Mouse (Mus musculus) embryonic facial prominence, embryonic 15.5 days (tissue): ENCODE results near the gene Sipa1l1. TPM values are rescaled to one million over a fixed set of nuclear protein-coding genes. Genes with fewer than 3 reads are reported as not detected.
A peak's percentile ranks its signal among the peaks of the same experiment; 100 is the strongest.

Experiments used
- ATAC-seq: fragments of 200-750 bp; cut with Nextera tagmentation; 2 replicates; pipeline ENCODE4 v1.8.0; 2017; ENCODE audit warnings: low read depth, moderate TSS enrichment; ENCODE audit not compliant: insufficient number of reproducible peaks, low FRiP score, low TSS enrichment
- H3K27ac ChIP-seq: fragments of 300-500 bp; sonication (generic); replicated peaks from 2 replicates; pipeline ENCODE4 v1.5.1; 2015; ENCODE audit warnings: mild to moderate bottlenecking, inconsistent platforms
- H3K27me3 ChIP-seq: fragments of 300-500 bp; sonication (generic); 2 replicates; pipeline ENCODE4 v1.6.1; 2015; ENCODE audit warnings: inconsistent platforms
- H3K36me3 ChIP-seq: fragments of 300-500 bp; sonication (generic); 2 replicates; pipeline ENCODE4 v1.6.1; 2015; ENCODE audit warnings: mild to moderate bottlenecking, inconsistent platforms
- H3K4me1 ChIP-seq: fragments of 300-500 bp; sonication (generic); 2 replicates; pipeline ENCODE4 v1.6.1; 2015; ENCODE audit warnings: inconsistent platforms
- H3K4me2 ChIP-seq: fragments of 300-500 bp; sonication (generic); replicated peaks from 2 replicates; pipeline ENCODE4 v1.6.1; 2015; ENCODE audit warnings: mild to moderate bottlenecking, inconsistent platforms
- H3K4me3 ChIP-seq: fragments of 300-500 bp; sonication (generic); replicated peaks from 2 replicates; pipeline ENCODE4 v1.5.1; 2015; ENCODE audit warnings: mild to moderate bottlenecking, inconsistent platforms
- H3K9ac ChIP-seq: fragments of 300-500 bp; sonication (generic); 2 replicates; pipeline ENCODE4 v1.6.1; 2015; ENCODE audit warnings: inconsistent platforms
- H3K9me3 ChIP-seq: fragments of 300-500 bp; sonication (generic); replicated peaks from 2 replicates; pipeline ENCODE4 v1.6.1; 2016; ENCODE audit warnings: inconsistent platforms
- WGBS: fragments of 180-500 bp; shearing (Covaris S2); methylation state at CpG from one replicate; pipeline ENCODE4 v1.1.7; 2015; 5-methylcytosine and 5-hydroxymethylcytosine counted together
- polyA plus RNA-seq: library from polyadenylated mRNA; unstranded; fragments of >200 nt; fragmentation: Nextera tagmentation; extraction: Ambion mirVana; gene quantifications from 2 replicates; pipeline ENCODE4 v1.2.1, GENCODE M21; 2015

Sipa1l1 gene
- polyA plus RNA-seq, 1 experiment from 2014 or later, result 29.8 TPM

GRCm38 (mm10) chr12:82154527-82154926, 14.6 kb upstream of the Sipa1l1 start:
- no peaks in the 10 kb centered on the region for H3K27me3 ChIP-seq
- H3K27ac ChIP-seq, result no peak overlapping the region
- no peaks in the 10 kb centered on the region for H3K36me3 ChIP-seq
- WGBS, result 75% methylated on average over 4 of the region's 4 CpGs
- no peak overlapping the region for H3K4me2 ChIP-seq
- no peak overlapping the region for H3K4me3 ChIP-seq
- ATAC-seq, result no peak
- H3K4me1 ChIP-seq, result no peaks in the 10 kb centered on the region
- no peak overlapping the region for H3K9ac ChIP-seq
- H3K9me3 ChIP-seq, result no peaks in the 10 kb centered on the region

- H3K4me1 ChIP-seq, result peaks cover 4% of the 10 kb centered on the region; the same call in 1 of the 2 replicates
- no peaks in the 10 kb centered on the region for H3K27me3 ChIP-seq
- H3K36me3 ChIP-seq, result no peaks in the 10 kb centered on the region
- WGBS, result 92% methylated on average over 16 of the region's 16 CpGs
- no peak for ATAC-seq
- no peaks in the 10 kb centered on the region for H3K9me3 ChIP-seq
- H3K27ac ChIP-seq, result no peak overlapping the region
- H3K4me2 ChIP-seq, result no peak overlapping the region
- H3K4me3 ChIP-seq, result no peak overlapping the region
- no peak overlapping the region for H3K9ac ChIP-seq
These were observed 10.6 kb upstream of the Sipa1l1 start for GRCm38 (mm10) chr12:82158516-82158915.

- no peaks in the 10 kb centered on the region for H3K27me3 ChIP-seq
- no peak overlapping the region for H3K27ac ChIP-seq
- H3K4me1 ChIP-seq, result peaks cover 4% of the 10 kb centered on the region; the same call in 1 of the 2 replicates
- H3K9ac ChIP-seq, result no peak overlapping the region
- WGBS, result 95% methylated on average over 3 of the region's 3 CpGs
- no peak overlapping the region for H3K4me3 ChIP-seq
- no peak for ATAC-seq
- H3K9me3 ChIP-seq, result no peaks in the 10 kb centered on the region
- H3K4me2 ChIP-seq, result no peak overlapping the region
- H3K36me3 ChIP-seq, result no peaks in the 10 kb centered on the region
These were observed 9.7 kb upstream of the Sipa1l1 start for GRCm38 (mm10) chr12:82159372-82159771.

- Histone ChIP-seq H3K4me3 (no peak overlapping the region), H3K36me3 (no peaks in the 10 kb centered on the region), H3K4me2 (no peak overlapping the region), H3K27me3 (no peaks in the 10 kb centered on the region), H3K9me3 (no peaks in the 10 kb centered on the region), H3K4me1 (peaks cover 3% of the 10 kb centered on the region; the same call in 1 of the 2 replicates), H3K27ac (no peak overlapping the region), H3K9ac (no peak overlapping the region)
- ATAC-seq, result no peak
- 75% methylated on average over 4 of the region's 4 CpGs for WGBS
These were observed 3.5 kb upstream of the Sipa1l1 start for GRCm38 (mm10) chr12:82165651-82166050.

GRCm38 (mm10) chr12:82166101-82166571, 3.0 kb upstream of the Sipa1l1 start:
- H3K27ac ChIP-seq, result no peak overlapping the region
- H3K4me2 ChIP-seq, result peak overlapping the region; percentile 29
- WGBS, result 35% methylated on average over 14 of the region's 14 CpGs
- no peaks in the 10 kb centered on the region for H3K36me3 ChIP-seq
- no peak overlapping the region for H3K4me3 ChIP-seq
- no peaks in the 10 kb centered on the region for H3K27me3 ChIP-seq
- H3K9me3 ChIP-seq, result no peaks in the 10 kb centered on the region
- ATAC-seq, result no peak
- H3K9ac ChIP-seq, result no peak overlapping the region
- H3K4me1 ChIP-seq, result peaks cover 4% of the 10 kb centered on the region

- peak overlapping the region; percentile 81 for H3K4me2 ChIP-seq
- H3K9ac ChIP-seq, result peak overlapping the region; percentile 79
- peak overlapping the region; percentile 80 for H3K4me3 ChIP-seq
- under 1% methylated on average over 79 of the region's 109 CpGs for WGBS
- H3K36me3 ChIP-seq, result no peaks in the 10 kb centered on the region
- H3K4me1 ChIP-seq, result peaks cover 17% of the 10 kb centered on the region
- H3K27me3 ChIP-seq, result no peaks in the 10 kb centered on the region
- ATAC-seq, result peak; percentile 68
- H3K27ac ChIP-seq, result peak overlapping the region; percentile 93
- no peaks in the 10 kb centered on the region for H3K9me3 ChIP-seq
These were observed 681 bp downstream of the Sipa1l1 start for GRCm38 (mm10) chr12:82169571-82170431.

GRCm38 (mm10) chr12:82170461-82171279, 1.6 kb downstream of the Sipa1l1 start:
- H3K27ac ChIP-seq, result peak overlapping the region; percentile 93
- no peaks in the 10 kb centered on the region for H3K36me3 ChIP-seq
- under 1% methylated on average over 29 of the region's 29 CpGs for WGBS
- H3K27me3 ChIP-seq, result no peaks in the 10 kb centered on the region
- peak overlapping the region; percentile 81 for H3K4me2 ChIP-seq
- H3K9me3 ChIP-seq, result no peaks in the 10 kb centered on the region
- H3K4me3 ChIP-seq, result peak overlapping the region; percentile 80
- peak overlapping the region; percentile 79 for H3K9ac ChIP-seq
- H3K4me1 ChIP-seq, result peaks cover 21% of the 10 kb centered on the region
- ATAC-seq, result no peak

- ATAC-seq, result no peak
- Histone ChIP-seq H3K9me3 (no peaks in the 10 kb centered on the region), H3K27me3 (no peaks in the 10 kb centered on the region), H3K27ac (no peak overlapping the region), H3K4me1 (peaks cover 21% of the 10 kb centered on the region), H3K9ac (no peak overlapping the region), H3K36me3 (no peaks in the 10 kb centered on the region), H3K4me3 (peak overlapping the region; percentile 80), H3K4me2 (peak overlapping the region; percentile 81)
- WGBS, result 22% methylated on average over 10 of the region's 10 CpGs
These were observed 2.5 kb downstream of the Sipa1l1 start for GRCm38 (mm10) chr12:82171591-82171990.

- no peaks in the 10 kb centered on the region for H3K9me3 ChIP-seq
- 89% methylated on average over 1 of the region's 1 CpGs for WGBS
- no peak for ATAC-seq
These were observed 4.5 kb downstream of the Sipa1l1 start for GRCm38 (mm10) chr12:82173623-82174022.

GRCm38 (mm10) chr12:82175709-82176108, 6.6 kb downstream of the Sipa1l1 start:
- Histone ChIP-seq H3K27me3 (no peaks in the 10 kb centered on the region), H3K4me2 (no peak overlapping the region), H3K36me3 (no peaks in the 10 kb centered on the region), H3K27ac (no peak overlapping the region), H3K9ac (no peak overlapping the region), H3K4me1 (peaks cover 21% of the 10 kb centered on the region), H3K4me3 (no peak overlapping the region), H3K9me3 (no peaks in the 10 kb centered on the region)
- WGBS, result 76% methylated on average over 3 of the region's 3 CpGs
- ATAC-seq, result no peak

More at GRCm38 (mm10) chr12:82173623-82174022, 4.5 kb downstream of the Sipa1l1 start:
- no peak overlapping the region for H3K27ac ChIP-seq
- H3K4me1 ChIP-seq, result peaks cover 21% of the 10 kb centered on the region
- H3K36me3 ChIP-seq, result no peaks in the 10 kb centered on the region
- no peak overlapping the region for H3K9ac ChIP-seq
- H3K4me2 ChIP-seq, result no peak overlapping the region
- H3K27me3 ChIP-seq, result no peaks in the 10 kb centered on the region
- H3K4me3 ChIP-seq, result no peak overlapping the region

- H3K4me2 ChIP-seq, result no peak overlapping the region
- H3K36me3 ChIP-seq, result peaks cover 13% of the 10 kb centered on the region; the same call in 1 of the 2 replicates
- H3K9me3 ChIP-seq, result no peaks in the 10 kb centered on the region
- 82% methylated on average over 4 of the region's 4 CpGs for WGBS
- 0 out of 2 replicates have a peak, but pooled peaks cover 5% of the 10 kb centered on the region for H3K4me1 ChIP-seq
- H3K27me3 ChIP-seq, result no peaks in the 10 kb centered on the region
- no peak for ATAC-seq
- H3K27ac ChIP-seq, result no peak overlapping the region
- no peak overlapping the region for H3K9ac ChIP-seq
- H3K4me3 ChIP-seq, result no peak overlapping the region
These were observed 9.5 kb downstream of the Sipa1l1 start for GRCm38 (mm10) chr12:82178636-82179035.
